Mouse (Mus musculus) kidney, embryonic 14.5 days (tissue): ENCODE results near the gene Gm11437. TPM values are rescaled to one million over a fixed set of nuclear protein-coding genes. Genes with fewer than 3 reads are reported as not detected.

Experiments used
- ATAC-seq: fragments of 200-750 bp; cut with Nextera tagmentation; 2 replicates; pipeline ENCODE4 v1.8.0; 2017; ENCODE audit warnings: moderate number of reproducible peaks, mild to moderate bottlenecking, moderate TSS enrichment, moderate library complexity; ENCODE audit not compliant: low FRiP score, low TSS enrichment
- H3K27ac ChIP-seq: fragments of 300-500 bp; sonication (generic); 2 replicates; pipeline ENCODE4 v1.5.1; 2014; ENCODE audit warnings: low read depth, mild to moderate bottlenecking, low read length, moderate library complexity, mixed read lengths
- H3K27me3 ChIP-seq: fragments of 300-500 bp; sonication (generic); 2 replicates; pipeline ENCODE4 v1.6.1; 2014; ENCODE audit warnings: mild to moderate bottlenecking, low read length; ENCODE audit not compliant: control insufficient read depth, insufficient read depth
- H3K36me3 ChIP-seq: fragments of 300-500 bp; sonication (generic); 2 replicates; pipeline ENCODE4 v1.6.1; 2014; ENCODE audit warnings: low read length, mixed read lengths; ENCODE audit not compliant: control insufficient read depth, insufficient read depth
- H3K4me1 ChIP-seq: fragments of 300-500 bp; sonication (generic); 2 replicates; pipeline ENCODE4 v1.6.1; 2014; ENCODE audit warnings: low read length, mixed read lengths; ENCODE audit not compliant: control insufficient read depth, insufficient read depth
- H3K4me2 ChIP-seq: fragments of 300-500 bp; sonication (generic); replicated peaks from 2 replicates; pipeline ENCODE4 v1.6.1; 2014; ENCODE audit warnings: low read depth, mild to moderate bottlenecking, low read length
- H3K4me3 ChIP-seq: fragments of 300-500 bp; sonication (generic); 2 replicates; pipeline ENCODE4 v1.5.1; 2014; ENCODE audit warnings: mild to moderate bottlenecking, low read length
- H3K9ac ChIP-seq: fragments of 300-500 bp; sonication (generic); 2 replicates; pipeline ENCODE4 v1.6.1; 2014; ENCODE audit warnings: low read depth, mild to moderate bottlenecking, low read length, moderate library complexity
- H3K9me3 ChIP-seq: fragments of 300-500 bp; sonication (generic); 2 replicates; pipeline ENCODE4 v1.6.1; 2016; ENCODE audit warnings: low read length; ENCODE audit not compliant: control insufficient read depth
- WGBS: fragments of 180-500 bp; shearing (Covaris S2); extraction: QIAGEN DNeasy Blood & Tissue Kit; methylation state at CpG from one replicate; pipeline ENCODE4 v1.1.7; 2014; 5-methylcytosine and 5-hydroxymethylcytosine counted together
- polyA plus RNA-seq: library from polyadenylated mRNA; unstranded; fragments of >200 nt; fragmentation: Nextera tagmentation; extraction: Ambion mirVana; gene quantifications from 2 replicates; pipeline ENCODE4 v1.2.1, GENCODE M21; 2014

The Gm11437 gene
- polyA plus RNA-seq, 1 experiment from 2014 or later = not detected

GRCm38 (mm10) chr11:84121051-84121956, 46.0 kb downstream of the Gm11437 start:
- Histone ChIP-seq H3K9me3 (no peaks in the 10 kb centered on the region), H3K4me2 (no peak overlapping the region), H3K27me3 (no peaks in the 10 kb centered on the region), H3K4me1 (no peaks in the 10 kb centered on the region), H3K27ac (no peak overlapping the region), H3K9ac (no peak overlapping the region), H3K36me3 (peaks cover 80% of the 10 kb centered on the region), H3K4me3 (no peak overlapping the region)
- WGBS = 86% methylated on average over 12 of the region's 12 CpGs
- no peak for ATAC-seq

DNA sequence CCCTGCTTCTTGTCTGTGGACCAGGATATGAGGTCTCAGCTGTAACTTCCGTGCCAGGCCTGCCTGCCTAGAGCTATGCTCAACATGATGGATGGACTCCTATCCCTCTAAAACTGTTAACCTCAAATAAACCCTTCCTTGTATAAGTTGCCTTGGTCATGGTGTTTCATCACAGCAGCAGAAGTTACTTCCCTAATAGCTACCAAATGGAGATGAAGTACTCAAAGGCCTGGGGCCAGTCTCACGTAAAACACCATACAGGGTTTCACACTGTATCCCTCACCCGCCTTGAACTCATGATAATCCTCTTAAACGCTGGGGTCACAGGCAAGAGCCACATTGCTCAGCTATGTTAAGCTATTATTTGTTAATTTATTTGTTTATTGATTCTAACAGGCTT, 49.8 kb downstream of the Gm11437 start:
- H3K4me1 ChIP-seq = no peaks in the 10 kb centered on the region
- H3K36me3 ChIP-seq = peaks cover 66% of the 10 kb centered on the region
- H3K4me3 ChIP-seq = no peak overlapping the region
- no peak overlapping the region for H3K4me2 ChIP-seq
- no peak for ATAC-seq
- no peaks in the 10 kb centered on the region for H3K27me3 ChIP-seq
- no peaks in the 10 kb centered on the region for H3K9me3 ChIP-seq
- H3K9ac ChIP-seq = no peak overlapping the region
- no peak overlapping the region for H3K27ac ChIP-seq
- 92% methylated on average over 4 of the region's 4 CpGs for WGBS

GRCm38 (mm10) chr11:84116221-84116620, 51.1 kb downstream of the Gm11437 start:
- H3K4me1 ChIP-seq = no peaks in the 10 kb centered on the region
- no peak overlapping the region for H3K4me2 ChIP-seq
- 63% methylated on average over 2 of the region's 2 CpGs for WGBS
- H3K4me3 ChIP-seq = no peak overlapping the region
- H3K9ac ChIP-seq = no peak overlapping the region
- H3K9me3 ChIP-seq = no peaks in the 10 kb centered on the region
- no peak overlapping the region for H3K27ac ChIP-seq
- peaks cover 65% of the 10 kb centered on the region for H3K36me3 ChIP-seq
- ATAC-seq = no peak
- no peaks in the 10 kb centered on the region for H3K27me3 ChIP-seq

GRCm38 (mm10) chr11:84115646-84116045, 51.6 kb downstream of the Gm11437 start:
- WGBS = 57% methylated on average over 9 of the region's 9 CpGs
- peaks cover 62% of the 10 kb centered on the region for H3K36me3 ChIP-seq
- H3K9ac ChIP-seq = no peak overlapping the region
- no peak overlapping the region for H3K27ac ChIP-seq
- H3K4me2 ChIP-seq = no peak overlapping the region
- H3K4me1 ChIP-seq = no peaks in the 10 kb centered on the region
- H3K27me3 ChIP-seq = no peaks in the 10 kb centered on the region
- no peak overlapping the region for H3K4me3 ChIP-seq
- H3K9me3 ChIP-seq = no peaks in the 10 kb centered on the region
- ATAC-seq = no peak

GRCm38 (mm10) chr11:84113623-84114022, 53.7 kb downstream of the Gm11437 start:
- WGBS = 90% methylated on average over 5 of the region's 5 CpGs
- Histone ChIP-seq H3K4me1 (no peaks in the 10 kb centered on the region), H3K4me2 (no peak overlapping the region), H3K9me3 (no peaks in the 10 kb centered on the region), H3K27ac (no peak overlapping the region), H3K27me3 (no peaks in the 10 kb centered on the region), H3K36me3 (peaks cover 65% of the 10 kb centered on the region), H3K4me3 (no peak overlapping the region), H3K9ac (no peak overlapping the region)
- no peak for ATAC-seq

GRCm38 (mm10) chr11:84107137-84107536, 60.1 kb downstream of the Gm11437 start:
- Histone ChIP-seq H3K4me3 (no peak overlapping the region), H3K36me3 (peaks cover 89% of the 10 kb centered on the region), H3K27me3 (no peaks in the 10 kb centered on the region), H3K9ac (no peak overlapping the region), H3K4me1 (no peaks in the 10 kb centered on the region), H3K27ac (no peak overlapping the region), H3K9me3 (no peaks in the 10 kb centered on the region), H3K4me2 (no peak overlapping the region)
- no peak for ATAC-seq
- WGBS = 63% methylated on average over 2 of the region's 2 CpGs

- H3K27ac ChIP-seq = no peak overlapping the region
- WGBS = 91% methylated on average over 6 of the region's 6 CpGs
- H3K4me3 ChIP-seq = no peak overlapping the region
- peaks cover 84% of the 10 kb centered on the region for H3K36me3 ChIP-seq
- no peak for ATAC-seq
- no peak overlapping the region for H3K4me2 ChIP-seq
- no peak overlapping the region for H3K9ac ChIP-seq
- H3K27me3 ChIP-seq = no peaks in the 10 kb centered on the region
- H3K4me1 ChIP-seq = no peaks in the 10 kb centered on the region
- H3K9me3 ChIP-seq = no peaks in the 10 kb centered on the region
Measured at GRCm38 (mm10) chr11:84104036-84104435, 63.2 kb downstream of the Gm11437 start.

DNA sequence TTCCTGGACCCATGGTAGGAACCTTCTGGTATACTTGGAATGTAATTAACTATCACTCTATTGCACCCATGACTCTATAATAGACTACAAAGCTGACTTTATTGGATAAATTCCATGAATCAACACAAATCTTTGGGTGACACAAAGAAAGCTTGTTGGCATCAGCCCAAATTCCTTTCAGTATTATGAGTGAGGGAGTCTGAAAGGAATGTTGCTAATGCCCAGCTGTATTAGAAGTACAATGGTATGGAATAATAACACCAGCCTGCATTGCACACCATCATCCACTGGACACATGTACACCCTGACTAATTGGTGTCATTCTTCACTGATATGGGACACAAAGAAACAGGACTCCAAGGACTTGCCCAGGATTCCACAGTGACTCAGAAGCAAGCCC, 66.1 kb downstream of the Gm11437 start:
- no peak overlapping the region for H3K9ac ChIP-seq
- ATAC-seq = no peak
- no peaks in the 10 kb centered on the region for H3K9me3 ChIP-seq

More for the DNA sequence above, 66.1 kb downstream of the Gm11437 start:
- Histone ChIP-seq H3K27ac (no peak overlapping the region), H3K27me3 (no peaks in the 10 kb centered on the region), H3K4me2 (no peak overlapping the region), H3K36me3 (peaks cover 77% of the 10 kb centered on the region), H3K4me1 (no peaks in the 10 kb centered on the region), H3K4me3 (no peak overlapping the region)
